In genomic region chr13:116990327-116990726, GRCm38 (mm10) we compare ENCODE assay signal across 21 mouse cellular contexts.
"Had no signal": no experiment of that assay in that cellular context is flagged by ENCODE, and none has a peak within 500 bp of the region (broad histone marks: within the 10 kb centered on the region; RNA-seq: fewer than 3 reads in every experiment).

No protein-coding gene starts in this region.

- H3K9ac ChIP-seq: liver, embryonic 13.5 days; liver, embryonic 15.5 days; liver, postnatal 0 days; lung, embryonic 15.5 days; neural tube, embryonic 13.5 days; neural tube, embryonic 15.5 days had no signal

- H3K9me3 ChIP-seq: liver, embryonic 13.5 days; liver, embryonic 15.5 days; lung, embryonic 15.5 days; megakaryocyte, embryonic 14.5 days; neural tube, embryonic 13.5 days; neural tube, embryonic 15.5 days had no signal

- H3K27ac ChIP-seq: liver, embryonic 13.5 days; liver, embryonic 15.5 days; lung, embryonic 15.5 days; macrophage; neural tube, embryonic 13.5 days; neural tube, embryonic 15.5 days had no signal

- H3K4me2 ChIP-seq: liver, embryonic 13.5 days; liver, embryonic 15.5 days; lung, embryonic 15.5 days; midbrain, embryonic 11.5 days; neural tube, embryonic 13.5 days; neural tube, embryonic 15.5 days had no signal

- H3K4me1 ChIP-seq: liver, embryonic 13.5 days; liver, embryonic 15.5 days; megakaryocyte, embryonic 14.5 days had no signal

- H3K27me3 ChIP-seq: liver, embryonic 13.5 days; liver, embryonic 15.5 days; lung, embryonic 15.5 days; megakaryocyte, embryonic 14.5 days; neural tube, embryonic 13.5 days; neural tube, embryonic 15.5 days had no signal

- ATAC-seq: liver, postnatal 0 days; midbrain, embryonic 16.5 days had no signal

- H3K4me3 ChIP-seq: liver, embryonic 13.5 days; liver, embryonic 15.5 days; lung, embryonic 15.5 days; megakaryocyte, embryonic 14.5 days; myocyte; neural tube, embryonic 13.5 days; neural tube, embryonic 15.5 days had no signal

- DNase-seq: liver, embryonic 13.5 days; liver, postnatal 0 days; lung, adult 2 months; lung, postnatal 10 days; midbrain, embryonic 14.5 days; retina, postnatal 1 day; right cerebral cortex, postnatal 25 days; right cerebral cortex, postnatal 4 days; spleen, adult 18-20 months; thymus, adult 2 months; thymus, postnatal 25 days; thymus, postnatal 4 days had no signal

- H3K36me3 ChIP-seq: liver, embryonic 13.5 days; liver, embryonic 15.5 days; lung, embryonic 15.5 days; neural tube, embryonic 13.5 days; neural tube, embryonic 15.5 days had no signal
